Mouse (Mus musculus) frontal cortex, postnatal 14 days (tissue): ENCODE data around the gene Zfp189.
A peak's percentile ranks its signal among the peaks of the same experiment; 100 is the strongest.
"Not testable (repeated sequence)": the region's sequence is repeated elsewhere in the genome, so short reads cannot be mapped to it uniquely, and the experiment has no call there.

Experiments
- DNase-seq, 2 experiments: peaks; one replicate each; pipeline ENCODE4 v3.0.0; 2022; ENCODE audit warnings: low spot score in 2 of 2

Zfp189 gene

GRCm38 (mm10) chr4:49520572-49521340, at the start of gene Zfp189, which contains the start of gene Mrpl50:
Gene Zfp189 (plus strand): TSS chr4:49521176.
Gene Mrpl50 (minus strand): TSS chr4:49521093.
- DNase-seq: peak; percentile 93 to 96

GRCm38 (mm10) chr4:49473435-49474100, 47.4 kb upstream of the Zfp189 start, which contains the start of gene Acnat1:
Gene Acnat1 (minus strand): TSS chr4:49473912.
- no peak for DNase-seq

- DNase-seq: no peak
Measured at GRCm38 (mm10) chr4:49474583-49474982, 46.4 kb upstream of the Zfp189 start.

- DNase-seq: no peak
Measured at GRCm38 (mm10) chr4:49478118-49478877, 42.7 kb upstream of the Zfp189 start.

- not testable (repeated sequence) for DNase-seq
Measured at GRCm38 (mm10) chr4:49479035-49479434, 41.9 kb upstream of the Zfp189 start.

- DNase-seq: no peak
Measured at GRCm38 (mm10) chr4:49480104-49480760, 40.7 kb upstream of the Zfp189 start.

- DNase-seq: no peak
Measured at GRCm38 (mm10) chr4:49480896-49481295, 40.1 kb upstream of the Zfp189 start.

- DNase-seq: no peak
Measured at GRCm38 (mm10) chr4:49485442-49485841, 35.5 kb upstream of the Zfp189 start.

GRCm38 (mm10) chr4:49485934-49486650, 34.9 kb upstream of the Zfp189 start:
- DNase-seq: not testable (repeated sequence)

- DNase-seq: no peak
Measured at GRCm38 (mm10) chr4:49503563-49503962, 17.4 kb upstream of the Zfp189 start.

GRCm38 (mm10) chr4:49506386-49506785, 14.6 kb upstream of the Zfp189 start, which contains the start of gene Baat:
Gene Baat (minus strand): TSS chr4:49506557.
- no peak for DNase-seq

GRCm38 (mm10) chr4:49509183-49509582, 11.8 kb upstream of the Zfp189 start:
- DNase-seq: no peak

- DNase-seq: not testable (repeated sequence)
Measured at GRCm38 (mm10) chr4:49510236-49510835, 10.6 kb upstream of the Zfp189 start.

- DNase-seq: no peak
Measured at GRCm38 (mm10) chr4:49512636-49513035, 8.3 kb upstream of the Zfp189 start.

- no peak for DNase-seq
Measured at GRCm38 (mm10) chr4:49514441-49514840, 6.5 kb upstream of the Zfp189 start.

- DNase-seq: no peak
Measured at GRCm38 (mm10) chr4:49519476-49519875, 1.5 kb upstream of the Zfp189 start.

- no peak for DNase-seq
Measured at GRCm38 (mm10) chr4:49521346-49521745, 370 bp downstream of the Zfp189 start.

- DNase-seq: peak; percentile 69 to 76
Measured at GRCm38 (mm10) chr4:49522576-49522975, 1.6 kb downstream of the Zfp189 start.

- no peak for DNase-seq
Measured at GRCm38 (mm10) chr4:49535036-49535435, 14.1 kb downstream of the Zfp189 start.

- no peak for DNase-seq
Measured at GRCm38 (mm10) chr4:49535675-49536294, 14.8 kb downstream of the Zfp189 start.
